Mouse (Mus musculus) spleen, adult 10 weeks (tissue): ENCODE data around the gene Nav1. TPM values are rescaled to one million over a fixed set of nuclear protein-coding genes. Genes with fewer than 3 reads are reported as not detected.

Experiments used
- polyA plus RNA-seq: library from polyadenylated mRNA; stranded (reverse); fragments of 350-450 nt; fragmentation: Illumina TruSeq; extraction: RNeasy Lipid Tissue Mini Kit (QIAGEN cat#74804); gene quantifications from one replicate; pipeline ENCODE4 v1.2.3, GENCODE M21; 2015; ENCODE audit warnings: low replicate concordance; ENCODE audit not compliant: insufficient read depth

The Nav1 gene
- polyA plus RNA-seq, result 31.0 TPM

DNA sequence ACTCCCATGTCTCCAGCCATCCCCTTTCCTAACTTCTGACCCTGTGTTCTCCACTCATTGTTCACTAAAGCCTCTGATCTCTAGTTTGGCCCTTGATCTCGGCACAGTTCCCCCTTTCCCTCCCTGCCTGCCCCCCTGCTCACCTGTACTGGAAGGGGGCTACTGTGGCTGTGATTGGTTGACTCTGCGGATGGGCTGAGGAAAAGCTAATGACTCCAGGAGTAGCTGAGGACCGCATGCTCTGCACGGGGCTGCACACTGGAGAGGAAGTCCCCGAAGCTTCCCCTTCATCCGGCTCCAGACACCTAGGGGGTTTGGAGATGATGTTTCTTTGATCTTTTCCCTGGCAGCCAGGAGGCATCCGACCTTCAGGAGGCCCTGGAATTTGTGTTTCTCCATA is at the start of gene Nav1:
TSS of gene Nav1 (minus strand) at position 277 of the 400 bp plus-strand sequence.

DNA sequence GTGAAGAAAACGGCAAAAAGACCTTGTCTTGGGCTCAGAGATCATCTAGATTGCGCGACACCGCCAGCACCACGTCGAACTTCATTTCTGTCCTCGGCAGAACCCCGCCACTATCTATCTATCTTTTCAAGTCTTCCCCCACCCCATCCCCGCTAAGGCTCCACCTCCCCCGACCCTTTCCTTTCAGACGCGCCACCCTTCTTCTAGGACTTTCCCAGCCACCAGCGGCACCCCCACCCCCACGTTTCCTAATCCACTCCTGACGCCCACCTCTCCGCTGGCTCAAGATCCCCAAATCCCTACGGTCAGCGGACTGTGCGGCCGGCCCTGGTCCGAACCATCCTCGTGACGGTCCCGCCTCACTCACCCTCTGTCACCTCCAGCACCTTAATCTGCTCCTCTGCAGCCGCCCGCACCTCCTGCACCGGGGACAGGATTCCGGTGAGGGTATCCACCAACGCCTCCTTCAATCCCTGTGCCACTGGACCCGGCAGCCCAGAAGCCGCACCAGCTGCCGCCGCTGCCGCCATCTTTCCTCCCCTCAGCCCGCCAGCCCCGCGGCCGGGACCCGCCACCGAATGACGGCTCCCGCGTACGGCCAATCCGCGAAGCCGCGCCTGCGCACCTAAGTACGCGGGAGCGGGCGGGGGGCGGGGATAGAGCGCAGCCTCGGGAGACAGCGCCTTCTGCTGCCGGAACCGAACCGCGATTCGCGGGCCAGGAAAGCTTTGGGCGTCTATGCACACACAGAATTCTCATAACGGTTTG is 177.0 kb downstream of the Nav1 start, which contains the start of gene Ipo9:
TSS of gene Ipo9 (minus strand) at position 599 of the 768 bp plus-strand sequence.

Other genes with a start within 250 kb of the Nav1 start
- gene Shisa4, start 232.1 kb downstream of the Nav1 start, polyA plus RNA-seq, result 3.0 TPM
- 56.1 TPM for gene Ipo9, start 176.8 kb downstream of the Nav1 start, polyA plus RNA-seq
- gene Csrp1, start 112.8 kb upstream of the Nav1 start, polyA plus RNA-seq, result 198 TPM
- 6.0 TPM for gene Phlda3, start 158.8 kb upstream of the Nav1 start, polyA plus RNA-seq
- gene Tnni1, start 172.1 kb upstream of the Nav1 start, polyA plus RNA-seq, result 0.66 TPM
- gene Lad1, start 211.3 kb upstream of the Nav1 start, polyA plus RNA-seq, result 1.8 TPM
- 3.7 TPM for gene Tnnt2, start 229.1 kb upstream of the Nav1 start, polyA plus RNA-seq